Mouse (Mus musculus): ENCODE results near the gene Itga1. TPM values are rescaled to one million over a fixed set of nuclear protein-coding genes. Genes with fewer than 3 reads are reported as not detected.

The Itga1 gene
- total and polyA plus RNA-seq, 2 experiments from 2014 or later = 3.2 to 8.2 TPM

DNA sequence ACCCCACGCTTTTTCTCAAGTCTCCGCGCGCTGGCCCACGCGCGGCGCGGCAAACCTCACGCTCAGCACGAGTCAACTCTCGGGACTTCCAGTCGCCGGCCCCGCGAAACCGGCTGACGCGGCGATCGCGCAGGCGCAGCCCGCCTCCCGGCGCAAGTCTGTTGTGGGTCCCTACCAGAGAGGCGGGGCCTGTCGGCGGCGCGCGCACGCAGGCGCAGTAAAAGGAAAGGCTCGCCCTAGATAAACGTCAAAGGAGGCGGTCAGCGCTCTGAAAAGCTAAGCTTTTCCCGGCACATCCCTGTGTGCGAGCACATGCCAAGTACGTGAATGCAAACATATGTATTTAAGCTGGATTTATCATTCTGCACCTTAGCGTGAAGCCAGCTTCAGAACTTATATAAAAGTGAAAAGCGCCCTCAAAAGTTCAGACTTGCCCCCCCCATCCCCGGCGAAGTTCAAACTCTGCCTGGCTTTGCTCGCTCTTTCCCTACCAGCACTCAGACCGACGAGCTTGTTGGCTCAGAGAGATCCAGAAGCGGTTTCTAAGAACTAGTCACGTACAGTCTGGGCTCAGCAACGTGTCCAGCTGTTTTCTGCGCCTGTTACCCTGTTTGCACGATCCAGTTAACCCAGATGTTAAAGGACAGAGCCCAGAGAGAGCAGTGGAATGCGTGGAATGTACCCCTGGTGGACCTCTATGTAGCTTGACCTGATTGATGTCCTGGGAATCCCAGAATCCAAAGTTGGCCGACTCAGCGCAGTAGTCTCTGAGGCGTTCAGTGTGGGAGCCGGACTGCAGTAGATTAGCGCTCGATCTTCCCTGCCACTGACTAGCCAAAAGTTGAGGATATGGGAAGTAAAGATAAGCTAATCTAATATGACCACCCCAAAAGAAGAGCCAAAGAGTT, 11.4 kb downstream of the Itga1 start, which contains the start of gene Pelo:
Gene Pelo (minus strand): TSS at position 118 of the 908 bp plus-strand sequence.
- DNase-seq (peak; percentile 95), ATAC-seq (peak; percentile 99)
- no peaks in the 10 kb centered on the region for H3K9me3 ChIP-seq (ENCODE audit: low read length)
- TF ChIP-seq CTCF (IDR thresholded peaks at IDR 0.05; ENCODE audit: low read depth) = no peak
- 1% methylated on average over 60 of the region's 60 CpGs for WGBS
- no peaks in the 10 kb centered on the region for H3K27me3 ChIP-seq (ENCODE audit: insufficient read depth, low read length)
- H3K27ac ChIP-seq (ENCODE audit: low read depth, low read length) = peak within 1 kb of the TSS; percentile 50; the same call in 1 of the 2 replicates
- peak within 1 kb of the TSS; percentile 66 for H3K4me3 ChIP-seq (ENCODE audit: low read depth, low read length)
- H3K36me3 ChIP-seq (ENCODE audit: insufficient read depth) = no peaks in the 10 kb centered on the region
- H3K9ac ChIP-seq = peak within 1 kb of the TSS; percentile 66
- peak within 1 kb of the TSS; percentile 96 for H3K4me2 ChIP-seq (ENCODE audit: low read depth)
- peaks cover 4% of the 10 kb centered on the region; the same call in 1 of the 2 replicates for H3K4me1 ChIP-seq (ENCODE audit: insufficient read depth)

DNA sequence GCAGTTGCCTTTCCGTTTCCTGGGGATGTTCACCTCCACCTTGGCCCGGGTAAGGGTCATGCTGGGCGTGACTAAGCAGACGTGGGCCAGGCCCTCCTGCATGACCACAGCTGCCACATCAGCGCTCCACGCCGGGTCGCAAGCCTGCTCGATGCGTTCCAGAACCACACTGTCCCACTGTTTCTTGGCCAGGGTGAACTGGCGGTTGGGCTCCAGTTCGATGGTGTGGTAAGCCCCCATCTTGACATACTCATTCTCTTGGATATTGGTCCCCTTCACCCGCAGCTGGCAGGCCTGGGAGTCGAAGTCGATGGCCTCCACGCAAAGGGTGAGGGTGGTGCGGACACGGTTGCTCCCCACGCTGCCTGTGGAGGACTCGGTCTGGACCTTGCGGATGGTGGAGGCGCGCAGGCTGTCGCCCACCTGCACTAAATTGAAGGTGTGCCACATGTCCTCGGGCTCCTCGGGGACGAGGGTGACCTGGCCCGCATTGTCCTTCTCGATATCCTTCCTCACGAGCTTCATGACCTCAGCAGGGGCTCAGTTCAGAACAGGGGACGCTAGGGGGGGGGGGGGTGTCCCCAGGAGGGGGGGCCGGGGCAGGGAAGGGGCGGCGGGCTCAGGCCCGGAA, 12.3 kb downstream of the Itga1 start:
- Histone ChIP-seq H3K9me3 (ENCODE audit: low read length) (no peaks in the 10 kb centered on the region), H3K4me1 (ENCODE audit: insufficient read depth) (peaks cover 4% of the 10 kb centered on the region; the same call in 1 of the 2 replicates), H3K9ac (peak overlapping the region; percentile 66), H3K27me3 (ENCODE audit: insufficient read depth, low read length) (no peaks in the 10 kb centered on the region), H3K4me2 (ENCODE audit: low read depth) (peak overlapping the region; percentile 96), H3K4me3 (ENCODE audit: low read depth, low read length) (peak overlapping the region; percentile 66), H3K27ac (ENCODE audit: low read depth, low read length) (peak overlapping the region; percentile 29; the same call in 1 of the 2 replicates), H3K36me3 (ENCODE audit: insufficient read depth) (no peaks in the 10 kb centered on the region)
- peak; percentile 48 for ATAC-seq
- no peak for TF ChIP-seq CTCF (IDR thresholded peaks at IDR 0.05; ENCODE audit: low read depth)
- peak; percentile 22 for DNase-seq
- 12% methylated on average over 34 of the region's 35 CpGs for WGBS

DNA sequence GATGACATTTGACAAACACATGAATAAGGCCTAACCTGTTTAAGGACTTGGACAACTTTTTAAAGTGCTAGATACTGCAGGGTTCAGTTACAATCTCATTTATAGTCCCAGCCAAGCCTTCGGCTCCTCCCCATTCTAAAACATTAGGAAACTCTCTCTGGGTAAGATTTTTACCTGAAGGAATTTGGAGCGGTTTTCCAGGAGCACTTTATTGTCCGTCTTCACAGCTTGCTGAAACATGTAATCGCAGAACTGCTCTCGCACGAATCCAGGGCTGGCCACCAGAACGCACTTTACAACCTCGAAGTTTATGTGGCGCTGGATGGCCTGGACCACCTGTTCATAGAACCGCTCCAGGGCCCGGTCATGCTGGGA, 12.8 kb downstream of the Itga1 start:
- no peak for DNase-seq
- no peaks in the 10 kb centered on the region for H3K9me3 ChIP-seq (ENCODE audit: low read length)
- 70% methylated on average over 11 of the region's 11 CpGs for WGBS
- peak overlapping the region; percentile 96 for H3K4me2 ChIP-seq (ENCODE audit: low read depth)
- peak overlapping the region; percentile 66 for H3K4me3 ChIP-seq (ENCODE audit: low read depth, low read length)
- H3K36me3 ChIP-seq (ENCODE audit: insufficient read depth) = no peaks in the 10 kb centered on the region
- H3K9ac ChIP-seq = no peak overlapping the region
- no peak for TF ChIP-seq CTCF (IDR thresholded peaks at IDR 0.05; ENCODE audit: low read depth)
- ATAC-seq = no peak
- no peak overlapping the region for H3K27ac ChIP-seq (ENCODE audit: low read depth, low read length)
- no peaks in the 10 kb centered on the region for H3K27me3 ChIP-seq (ENCODE audit: insufficient read depth, low read length)
- peaks cover 4% of the 10 kb centered on the region; the same call in 1 of the 2 replicates for H3K4me1 ChIP-seq (ENCODE audit: insufficient read depth)

DNA sequence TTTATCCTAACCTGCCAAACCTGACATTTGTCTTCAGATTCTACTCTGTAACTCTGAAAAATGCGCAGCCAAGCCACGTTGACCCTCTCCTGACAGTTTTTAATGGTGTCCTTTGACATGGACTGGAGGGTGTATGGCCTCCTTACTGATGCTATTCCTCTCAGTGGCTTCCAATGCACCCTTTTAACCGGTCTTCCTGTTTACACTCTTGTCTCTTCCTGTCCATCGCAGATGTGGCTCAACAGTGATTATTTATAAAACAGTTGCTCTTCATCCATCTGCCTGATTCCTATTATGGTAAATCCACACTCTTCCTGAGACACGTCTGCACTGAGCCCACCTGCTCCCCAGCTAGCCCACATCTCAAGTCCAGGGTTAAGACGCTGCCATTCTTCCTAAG, 15.8 kb downstream of the Itga1 start:
- H3K36me3 ChIP-seq (ENCODE audit: insufficient read depth) = no peaks in the 10 kb centered on the region
- no peak overlapping the region for H3K9ac ChIP-seq
- ATAC-seq = no peak
- no peaks in the 10 kb centered on the region for H3K9me3 ChIP-seq (ENCODE audit: low read length)
- H3K27me3 ChIP-seq (ENCODE audit: insufficient read depth, low read length) = no peaks in the 10 kb centered on the region
- H3K27ac ChIP-seq (ENCODE audit: low read depth, low read length) = no peak overlapping the region
- no peak for TF ChIP-seq CTCF (IDR thresholded peaks at IDR 0.05; ENCODE audit: low read depth)
- H3K4me3 ChIP-seq (ENCODE audit: low read depth, low read length) = no peak overlapping the region
- 95% methylated on average over 6 of the region's 6 CpGs for WGBS
- DNase-seq = no peak
- no peak overlapping the region for H3K4me2 ChIP-seq (ENCODE audit: low read depth)
- H3K4me1 ChIP-seq (ENCODE audit: insufficient read depth) = peaks cover 4% of the 10 kb centered on the region; the same call in 1 of the 2 replicates

DNA sequence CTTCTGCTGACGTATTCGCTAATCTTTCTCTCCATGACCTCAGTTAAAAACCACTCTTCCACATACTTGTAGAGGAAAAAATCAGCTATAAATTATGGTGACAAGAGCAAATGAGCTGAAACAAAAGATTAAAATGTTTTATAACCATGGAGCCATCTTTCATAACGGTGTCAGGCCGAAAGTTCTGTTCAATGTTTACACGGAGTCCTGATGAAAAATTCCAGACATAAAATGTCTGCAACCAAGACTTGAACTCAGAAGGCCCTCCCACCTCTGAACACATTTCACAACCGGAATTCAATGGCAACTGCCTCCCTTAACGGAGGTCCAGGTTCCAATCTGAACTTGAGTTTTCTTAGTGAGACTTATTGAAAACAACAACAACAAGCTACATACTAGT, 19.4 kb downstream of the Itga1 start:
- ATAC-seq (no peak), DNase-seq (no peak)
- TF ChIP-seq CTCF (IDR thresholded peaks at IDR 0.05; ENCODE audit: low read depth) = no peak
- Histone ChIP-seq H3K27me3 (ENCODE audit: insufficient read depth, low read length) (no peaks in the 10 kb centered on the region), H3K4me1 (ENCODE audit: insufficient read depth) (no peaks in the 10 kb centered on the region), H3K4me2 (ENCODE audit: low read depth) (no peak overlapping the region), H3K9ac (no peak overlapping the region), H3K36me3 (ENCODE audit: insufficient read depth) (no peaks in the 10 kb centered on the region), H3K4me3 (ENCODE audit: low read depth, low read length) (no peak overlapping the region), H3K9me3 (ENCODE audit: low read length) (no peaks in the 10 kb centered on the region), H3K27ac (ENCODE audit: low read depth, low read length) (no peak overlapping the region)
- 95% methylated on average over 7 of the region's 7 CpGs for WGBS

DNA sequence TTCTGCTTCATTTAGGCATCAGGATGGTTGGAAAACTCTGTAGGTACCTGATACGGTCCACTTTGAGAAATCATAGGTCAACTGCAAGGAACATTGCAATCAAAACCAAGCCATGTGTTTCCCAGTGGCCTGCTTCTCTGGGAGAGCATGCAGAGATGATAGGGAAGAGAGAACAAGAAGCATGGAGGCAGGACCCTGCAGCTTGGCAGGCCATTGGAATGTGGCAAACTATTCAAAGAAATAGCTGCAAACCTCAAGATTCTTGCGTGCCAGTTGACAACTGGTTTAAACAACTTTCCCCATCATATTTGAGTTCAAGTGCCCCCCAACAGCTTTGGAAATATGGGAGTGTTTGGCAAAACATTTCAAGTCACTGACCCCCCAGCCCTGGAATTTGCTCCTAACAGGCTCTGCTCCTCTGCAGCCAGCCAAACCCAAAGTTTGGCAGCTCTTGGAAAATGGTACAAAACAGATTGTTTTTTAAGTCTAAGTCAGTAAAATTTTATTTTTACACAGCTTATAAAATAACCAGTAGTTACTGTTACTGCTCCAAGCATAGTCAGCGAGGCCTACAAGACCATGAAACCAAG, 21.7 kb downstream of the Itga1 start:
- Histone ChIP-seq H3K9me3 (ENCODE audit: low read length) (no peaks in the 10 kb centered on the region), H3K27ac (ENCODE audit: low read depth, low read length) (no peak overlapping the region), H3K4me1 (ENCODE audit: insufficient read depth) (no peaks in the 10 kb centered on the region), H3K27me3 (ENCODE audit: insufficient read depth, low read length) (no peaks in the 10 kb centered on the region), H3K4me3 (ENCODE audit: low read depth, low read length) (no peak overlapping the region), H3K9ac (no peak overlapping the region), H3K4me2 (ENCODE audit: low read depth) (no peak overlapping the region), H3K36me3 (ENCODE audit: insufficient read depth) (no peaks in the 10 kb centered on the region)
- ATAC-seq (no peak), DNase-seq (no peak)
- TF ChIP-seq CTCF (IDR thresholded peaks at IDR 0.05; ENCODE audit: low read depth) = no peak
- WGBS = 91% methylated on average over 3 of the region's 3 CpGs

All from forebrain, postnatal 0 days (tissue).